Mouse (Mus musculus) WW6 (cell line): ENCODE results near the gene Cfap54.

Experiments used
- DNase-seq: peaks from one replicate; pipeline ENCODE4 v3.0.0-alpha.2; 2013; ENCODE audit warnings: low read depth, low spot score

Cfap54 gene

DNA sequence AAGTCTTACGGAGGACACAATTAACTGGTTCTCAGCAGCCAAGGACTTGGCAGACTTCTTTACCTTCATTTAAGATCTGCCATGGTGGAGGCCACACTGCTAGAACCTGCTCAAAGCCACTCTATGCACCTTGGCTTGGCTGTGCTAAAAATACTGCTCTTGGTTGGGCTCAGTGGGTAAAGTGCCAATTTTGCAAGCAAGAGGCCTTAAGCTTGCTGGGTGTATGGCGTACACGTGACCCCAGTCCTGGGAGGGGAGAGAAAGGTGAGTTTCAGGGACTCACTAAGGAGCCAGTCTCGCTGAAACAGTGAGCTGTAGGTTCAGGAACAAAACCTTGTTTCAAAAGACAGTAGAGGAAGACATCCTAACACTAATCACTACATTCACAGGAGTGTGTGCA, 19.0 kb downstream of the Cfap54 start:
- DNase-seq, result no peak

DNA sequence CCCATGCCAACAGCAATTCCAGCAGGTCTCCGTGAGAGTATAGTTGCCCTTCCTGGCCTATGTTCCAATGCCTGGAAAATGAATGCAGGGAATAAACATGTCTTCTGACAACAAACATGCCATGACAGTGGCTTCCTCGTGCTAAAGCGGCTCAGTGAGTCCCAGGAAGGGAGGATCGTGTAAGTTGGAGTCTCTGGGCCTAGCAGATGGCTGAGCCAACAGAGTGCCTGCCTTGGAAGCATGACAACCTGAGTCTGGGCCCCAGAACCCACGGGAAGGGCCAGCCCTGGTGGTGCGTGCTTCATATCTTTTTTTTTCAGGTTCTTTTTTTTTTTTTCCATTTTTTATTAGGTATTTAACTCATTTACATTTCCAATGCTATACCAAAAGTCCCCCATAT, 27.6 kb downstream of the Cfap54 start:
- no peak for DNase-seq

DNA sequence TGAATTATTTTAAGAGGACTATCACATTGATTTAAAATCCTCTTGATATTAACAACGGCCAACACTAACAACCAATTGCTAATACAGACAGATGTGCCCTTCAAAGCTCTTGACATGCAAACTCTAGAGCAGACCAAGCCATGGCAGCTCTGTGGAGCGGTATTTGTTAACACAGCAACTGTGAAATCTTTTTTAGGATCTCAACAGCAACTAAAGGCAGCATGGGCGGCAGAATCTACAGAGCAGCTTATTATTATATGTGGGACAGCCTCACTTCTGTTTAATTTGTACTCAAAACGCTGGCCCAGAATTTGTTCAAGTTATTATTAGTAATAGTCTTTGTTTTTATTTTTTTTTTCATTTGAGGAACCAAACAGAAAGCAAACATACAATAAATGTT, 28.1 kb downstream of the Cfap54 start:
- no peak for DNase-seq

DNA sequence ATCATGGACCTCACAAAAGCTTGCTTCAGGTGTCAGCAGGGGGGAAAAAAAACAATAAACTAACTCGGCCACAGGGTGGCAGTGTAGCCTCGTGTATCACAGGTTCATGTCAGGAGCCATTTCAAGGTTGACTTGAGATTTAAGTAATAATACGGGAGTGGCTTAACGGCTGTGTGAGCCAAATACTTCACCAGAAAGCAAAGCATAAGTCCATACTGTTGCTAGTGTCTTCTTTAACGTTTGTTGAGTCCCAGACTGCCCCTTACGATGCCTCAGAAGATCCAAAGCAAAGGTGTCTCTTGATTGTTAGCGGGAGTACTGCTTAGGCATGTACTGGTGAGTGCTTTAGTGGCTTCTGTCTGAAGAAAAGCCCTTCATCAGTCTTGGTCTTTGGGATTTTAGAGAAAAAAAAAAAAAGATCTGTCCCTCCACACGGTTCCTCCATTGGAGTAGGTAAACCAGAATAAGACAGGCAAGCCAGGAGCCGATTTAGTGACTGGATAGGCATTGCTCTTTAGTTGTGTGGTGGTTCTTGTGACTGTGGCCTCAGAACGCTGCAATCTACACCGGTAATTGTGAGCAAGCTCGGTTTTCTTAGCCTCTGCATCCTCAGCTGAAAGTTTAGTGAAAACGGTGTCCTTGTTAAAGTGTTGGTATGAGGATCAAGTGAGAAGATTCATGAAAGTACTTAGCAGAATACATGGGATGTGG, 30.2 kb downstream of the Cfap54 start:
- DNase-seq, result peak; percentile 73

DNA sequence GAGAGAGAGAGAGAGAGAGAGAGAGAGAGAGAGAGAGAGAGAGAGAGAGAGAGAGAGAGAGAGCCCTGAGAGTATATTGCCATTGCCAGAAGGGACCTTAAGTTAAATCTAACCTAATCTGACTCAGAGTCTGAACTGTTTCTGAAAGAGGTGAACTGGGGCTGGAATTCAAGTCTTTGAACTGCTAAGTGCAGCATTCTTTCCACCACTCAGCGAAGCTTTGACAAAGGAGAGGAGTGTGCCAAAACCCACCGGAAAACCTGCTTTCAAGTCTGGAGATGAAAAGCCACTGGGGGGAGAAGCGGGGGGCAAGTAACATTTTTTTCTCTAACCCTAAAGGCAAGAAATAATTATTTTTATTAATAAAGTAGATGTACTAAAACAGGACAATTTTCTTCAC, 30.8 kb downstream of the Cfap54 start:
- DNase-seq, result no peak

DNA sequence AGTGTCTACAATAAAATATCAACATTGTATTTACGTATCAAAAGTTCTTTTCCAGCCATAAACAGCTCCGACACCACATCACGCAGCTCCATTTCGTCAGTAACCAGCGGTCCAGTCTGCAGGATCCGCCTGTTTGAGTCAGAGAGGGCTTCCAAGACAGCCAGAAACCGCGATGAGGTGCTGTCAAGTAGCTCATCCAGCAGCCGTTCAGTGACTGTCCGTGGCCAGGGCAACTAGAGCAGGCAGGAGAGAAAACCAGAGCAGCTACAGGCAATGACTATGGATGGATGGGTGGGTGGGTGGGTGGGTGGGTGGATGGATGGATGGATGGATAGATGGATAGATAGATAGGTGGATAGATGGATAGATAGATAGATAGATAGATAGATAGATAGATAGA, 38.2 kb downstream of the Cfap54 start:
- no peak for DNase-seq

DNA sequence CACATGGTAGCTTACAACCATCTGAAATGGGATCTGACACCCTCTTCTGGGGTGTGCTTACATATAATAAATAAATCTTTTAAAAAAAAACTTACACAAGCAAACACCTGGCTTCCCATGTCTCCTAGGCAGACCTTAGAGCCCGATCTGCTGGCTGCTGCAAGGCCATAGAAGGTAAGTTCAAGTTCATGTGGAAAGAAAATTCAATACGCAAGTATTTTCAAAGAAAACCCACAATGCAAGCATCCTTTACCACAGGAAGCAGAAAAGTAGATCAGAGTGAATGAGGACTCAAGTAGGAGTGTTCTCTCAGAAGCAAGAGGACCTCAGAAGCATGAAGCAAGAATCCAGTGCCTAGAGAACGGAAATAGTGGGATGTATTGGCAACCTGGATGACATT, 39.6 kb downstream of the Cfap54 start:
- DNase-seq, result no peak

DNA sequence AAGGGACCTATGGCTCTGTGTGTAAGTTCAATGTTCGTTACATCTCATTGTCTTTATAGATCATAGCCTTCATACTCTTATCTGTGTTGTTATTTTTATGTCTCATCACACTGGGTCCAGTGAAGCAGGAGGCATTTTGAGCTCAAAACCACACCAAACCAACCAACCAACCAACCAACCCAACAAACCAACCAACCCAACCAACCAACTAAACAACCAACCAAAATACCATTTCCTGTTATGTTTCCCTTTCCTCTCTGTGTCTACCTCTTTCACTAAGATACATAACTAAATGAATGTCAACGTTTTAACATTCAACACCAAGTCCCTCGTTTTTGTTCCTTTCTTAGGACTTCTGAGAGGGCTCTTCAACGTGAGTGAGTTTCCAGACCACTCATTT, 40.0 kb downstream of the Cfap54 start:
- no peak for DNase-seq

DNA sequence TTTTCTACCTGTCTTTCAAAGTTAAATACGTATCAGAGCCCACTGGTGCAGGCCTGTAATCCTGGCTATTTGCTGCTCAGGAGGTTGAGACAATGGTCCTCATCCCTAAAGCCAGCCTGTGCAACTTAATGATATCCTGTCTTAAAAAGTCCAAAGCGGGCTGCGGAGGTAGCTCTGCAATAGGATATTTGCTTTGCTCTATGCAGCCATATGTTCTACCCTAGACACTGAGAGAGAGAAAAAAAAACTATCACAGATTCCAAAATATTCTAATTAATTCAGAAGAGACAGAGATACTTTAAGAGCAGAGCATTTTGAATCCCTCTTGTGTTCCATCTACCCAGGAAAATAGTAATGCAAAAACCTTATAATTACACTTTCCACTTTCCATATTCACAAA, 44.9 kb downstream of the Cfap54 start:
- no peak for DNase-seq

DNA sequence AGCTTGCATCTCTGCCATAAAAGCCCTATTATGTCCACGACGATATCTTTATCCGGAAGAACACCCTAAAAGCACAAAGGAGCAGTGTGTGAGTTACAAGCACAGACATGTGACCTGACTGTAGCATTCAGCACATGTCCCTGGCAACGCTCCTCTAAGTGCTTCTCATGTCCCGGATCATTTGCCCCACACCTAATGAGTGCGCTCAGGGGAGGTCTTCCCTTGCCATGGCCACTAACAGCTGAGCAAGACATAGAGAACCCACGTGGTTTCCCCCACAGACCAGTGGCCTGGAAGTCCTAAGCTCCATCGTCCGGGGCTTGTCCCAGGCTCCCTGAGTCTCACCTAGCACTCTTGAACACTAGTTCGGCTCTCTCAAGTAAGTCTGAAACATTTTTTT, 45.9 kb downstream of the Cfap54 start:
- DNase-seq, result no peak

DNA sequence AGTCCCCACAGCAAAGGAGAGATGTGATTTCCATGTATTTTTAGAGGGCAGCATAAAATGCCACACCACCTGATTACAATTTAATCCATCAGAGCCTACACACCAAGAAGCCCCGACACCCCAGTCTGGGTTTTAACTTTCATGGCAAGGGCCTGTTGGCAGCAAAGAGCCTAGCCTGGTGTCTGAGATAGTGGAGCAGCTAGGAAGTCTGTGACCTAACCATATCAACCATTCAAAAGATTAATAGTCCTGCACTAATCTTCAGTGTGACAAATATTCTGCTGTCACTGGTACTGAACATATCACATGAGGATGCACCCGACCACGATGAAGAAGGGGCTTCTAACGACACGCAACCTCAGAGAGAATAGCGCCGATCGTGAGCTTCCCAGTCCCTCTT, 58.1 kb downstream of the Cfap54 start:
- DNase-seq, result no peak

DNA sequence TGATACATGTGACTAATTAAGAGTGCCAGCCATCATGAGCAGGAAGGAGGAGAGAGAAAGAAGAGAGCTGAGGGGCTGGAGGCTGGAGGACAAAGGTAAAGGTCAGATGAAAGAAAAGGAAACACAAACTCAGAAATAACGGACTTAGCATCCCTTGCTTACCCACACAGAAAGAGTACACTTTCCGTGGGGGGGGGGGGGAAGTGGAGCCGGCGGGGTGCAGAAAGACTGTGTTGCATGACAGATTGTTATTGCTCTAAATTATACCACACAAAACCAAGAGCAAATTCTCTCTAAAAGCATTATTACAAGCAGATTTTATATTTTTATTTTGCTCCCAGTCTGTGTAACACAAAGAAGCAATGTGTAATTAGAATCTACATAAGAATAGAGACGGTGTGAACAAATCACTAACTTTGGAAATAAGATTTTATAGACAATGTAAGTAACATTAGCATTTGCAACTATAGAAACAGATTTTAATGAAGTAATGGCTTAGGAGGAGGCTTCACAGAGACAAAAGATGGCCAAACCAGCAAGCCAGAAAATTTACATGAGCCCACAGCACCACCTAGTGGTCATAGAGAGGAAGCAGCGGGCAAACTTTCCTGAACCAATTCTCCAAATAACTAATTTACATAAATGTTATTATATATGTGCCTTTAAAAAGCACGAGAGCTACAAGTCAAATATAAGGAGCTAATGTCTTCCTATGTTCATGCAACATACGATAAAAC, 67.2 kb downstream of the Cfap54 start:
- DNase-seq, result no peak

DNA sequence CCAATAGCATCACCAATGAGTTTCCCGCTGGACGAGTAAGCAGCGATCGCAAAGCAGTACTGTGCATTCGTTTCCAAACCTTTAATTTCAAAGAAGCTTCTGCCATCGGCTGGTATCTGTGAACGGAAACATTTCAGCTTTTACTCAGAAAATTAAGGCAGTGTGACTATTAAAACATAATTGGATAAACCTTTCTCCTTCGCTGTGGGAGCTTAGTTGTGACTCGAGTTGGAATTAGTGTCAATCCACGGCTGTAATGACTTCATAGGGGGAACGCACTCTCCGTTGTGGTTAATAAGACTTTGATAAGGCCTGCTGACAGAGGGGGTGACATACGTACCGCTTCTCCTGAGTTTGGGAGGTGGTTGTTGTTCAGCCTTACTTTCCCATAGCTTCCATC, 70.3 kb downstream of the Cfap54 start:
- DNase-seq, result no peak

DNA sequence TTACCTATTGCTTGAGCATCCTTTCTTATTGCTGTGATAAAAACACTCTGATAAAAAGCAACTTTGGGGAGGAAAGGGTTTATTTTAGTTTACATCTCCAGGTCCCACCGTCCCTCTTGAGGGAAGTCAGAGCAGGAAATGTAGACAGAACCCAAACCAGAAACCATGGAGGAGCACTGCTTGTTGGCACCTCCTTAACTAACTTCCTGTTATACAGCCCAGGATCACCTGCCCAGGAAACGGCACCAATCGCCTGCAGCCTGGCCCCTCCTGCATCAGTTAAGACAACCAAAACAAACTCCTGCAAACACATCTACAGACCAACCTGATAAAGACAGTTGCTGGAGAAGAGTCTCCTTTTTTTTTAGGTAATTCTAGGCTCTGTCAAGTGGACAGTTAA, 74.4 kb downstream of the Cfap54 start:
- no peak for DNase-seq

DNA sequence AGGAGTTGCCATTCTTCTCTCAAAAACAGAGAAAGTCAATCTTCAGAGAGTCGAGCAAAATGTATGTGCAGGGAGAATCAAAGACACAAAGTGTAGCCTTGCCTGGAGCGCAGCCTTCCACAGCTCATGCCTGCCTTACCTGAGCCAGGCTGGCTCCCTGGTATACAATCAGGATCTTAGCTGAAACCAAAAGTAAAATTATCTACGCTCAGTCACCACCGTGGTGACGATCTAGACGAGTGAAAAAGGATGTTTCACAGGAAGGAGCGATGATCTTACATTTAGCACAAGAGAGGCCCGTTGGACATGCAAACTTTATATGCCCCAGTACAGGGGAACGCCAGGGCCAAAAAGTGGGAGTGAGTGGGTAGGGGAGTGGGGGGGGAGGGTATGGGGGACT, 75.0 kb downstream of the Cfap54 start:
- no peak for DNase-seq

DNA sequence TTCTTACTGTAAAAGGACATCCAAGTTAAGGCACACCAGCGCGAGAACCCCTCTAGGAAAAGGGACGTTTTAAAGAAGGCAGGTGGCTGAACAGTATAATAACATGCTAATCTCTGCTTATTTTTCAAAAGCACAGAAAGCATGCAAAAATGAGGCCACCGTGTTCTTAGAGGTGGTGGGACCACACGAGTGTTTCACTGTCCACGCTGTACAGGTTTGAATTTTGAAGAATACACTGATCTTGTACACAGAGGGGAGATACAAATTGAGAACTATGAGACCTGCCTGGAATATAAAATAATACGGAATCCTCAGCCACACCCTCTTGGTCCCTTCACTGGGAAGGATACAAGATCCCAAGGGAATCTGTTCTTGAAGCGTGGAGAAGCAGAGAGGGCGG, 82.9 kb downstream of the Cfap54 start:
- no peak for DNase-seq

DNA sequence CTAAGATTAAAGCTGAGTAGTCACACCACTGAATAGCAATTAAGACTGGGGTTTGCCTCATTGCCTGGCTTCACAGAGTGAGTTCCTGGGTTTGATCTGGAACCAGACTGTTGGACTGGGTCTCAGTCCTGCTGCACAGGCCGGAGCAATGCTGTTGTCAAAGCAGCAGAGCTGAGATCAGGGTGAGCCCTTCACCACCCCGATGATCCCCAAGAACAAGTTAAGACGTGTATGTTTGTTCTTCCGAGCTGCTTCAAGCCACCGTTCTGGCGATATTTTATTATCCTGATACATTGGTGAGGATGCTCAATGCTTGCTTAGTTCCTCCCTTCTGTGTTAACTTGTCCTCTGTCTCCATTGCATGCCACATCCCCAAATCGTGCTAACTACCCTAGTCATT, 86.2 kb downstream of the Cfap54 start:
- DNase-seq, result no peak

DNA sequence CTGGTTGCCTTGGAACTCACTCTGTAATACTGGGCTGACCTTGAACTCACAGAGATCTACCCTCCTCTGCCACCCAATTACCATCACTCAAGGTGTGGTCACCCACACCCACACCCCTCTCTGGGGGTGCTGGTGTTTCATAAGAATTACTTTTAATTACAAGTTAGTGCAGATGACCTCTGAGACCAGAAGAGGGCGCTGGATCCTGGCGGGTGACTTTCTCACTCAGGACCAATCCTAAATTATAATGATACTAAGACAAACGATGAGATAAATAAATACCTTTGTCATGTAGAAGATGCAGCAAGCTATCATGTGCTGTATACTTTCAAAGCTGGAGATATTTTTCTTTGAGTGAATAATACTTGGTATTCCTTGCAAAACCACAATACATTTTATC, 87.1 kb downstream of the Cfap54 start:
- DNase-seq, result no peak

DNA sequence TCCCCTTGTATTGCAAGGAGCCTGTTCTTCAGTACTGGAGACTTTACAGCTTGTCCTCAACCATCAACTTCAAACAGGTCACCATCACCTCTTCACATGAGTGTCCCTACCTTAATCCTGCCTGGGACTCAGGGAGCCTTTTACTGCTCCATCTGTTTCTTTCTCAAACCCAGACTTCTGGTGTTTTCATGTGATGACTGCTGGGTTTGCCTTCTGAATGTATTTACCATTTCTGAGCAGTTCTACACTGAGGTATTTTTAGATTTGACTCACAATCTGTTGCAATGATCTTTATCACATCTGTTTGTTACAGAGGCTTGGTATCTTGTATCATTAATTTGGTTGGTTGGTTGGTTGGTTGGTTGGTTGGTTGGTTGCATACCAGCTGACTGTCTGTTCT, 88.9 kb downstream of the Cfap54 start:
- no peak for DNase-seq

DNA sequence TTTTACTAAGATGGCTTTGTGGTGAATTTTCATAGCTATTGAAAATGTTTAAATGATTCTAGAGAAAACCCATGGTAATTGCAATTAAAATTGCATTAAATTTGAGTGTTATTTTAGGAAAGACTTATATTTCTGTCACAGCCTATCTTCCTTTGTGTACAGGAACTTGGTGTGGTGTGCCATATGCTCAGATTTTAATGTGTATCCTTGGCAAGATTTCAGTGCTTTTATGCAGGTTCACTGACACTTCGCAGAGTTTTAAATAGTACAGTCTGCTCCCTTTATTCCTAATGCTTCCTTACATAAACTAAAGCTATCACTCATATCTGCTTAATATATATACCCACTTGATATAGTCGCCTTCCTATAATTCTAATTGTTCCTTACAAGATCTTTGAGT, 90.8 kb downstream of the Cfap54 start:
- no peak for DNase-seq

DNA sequence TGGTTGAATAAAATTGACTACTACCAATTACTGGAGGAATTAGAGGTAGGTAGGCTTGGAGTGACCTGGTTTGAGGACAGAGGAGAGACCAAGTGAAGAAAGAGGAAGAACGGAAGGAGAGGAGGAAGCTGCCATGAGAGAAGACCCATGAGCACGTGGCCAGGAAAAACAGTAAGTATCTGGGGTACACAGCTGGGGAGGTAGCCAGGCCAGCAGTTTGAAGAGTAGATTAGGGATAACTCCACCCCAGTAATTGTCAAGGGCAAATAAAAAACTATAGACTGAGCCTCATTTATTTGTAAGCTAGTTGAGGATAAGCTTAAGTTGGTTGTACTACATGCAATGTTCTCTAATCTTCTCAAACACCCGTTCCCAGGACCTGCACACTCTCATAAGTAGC, 116.3 kb downstream of the Cfap54 start:
- DNase-seq, result no peak

DNA sequence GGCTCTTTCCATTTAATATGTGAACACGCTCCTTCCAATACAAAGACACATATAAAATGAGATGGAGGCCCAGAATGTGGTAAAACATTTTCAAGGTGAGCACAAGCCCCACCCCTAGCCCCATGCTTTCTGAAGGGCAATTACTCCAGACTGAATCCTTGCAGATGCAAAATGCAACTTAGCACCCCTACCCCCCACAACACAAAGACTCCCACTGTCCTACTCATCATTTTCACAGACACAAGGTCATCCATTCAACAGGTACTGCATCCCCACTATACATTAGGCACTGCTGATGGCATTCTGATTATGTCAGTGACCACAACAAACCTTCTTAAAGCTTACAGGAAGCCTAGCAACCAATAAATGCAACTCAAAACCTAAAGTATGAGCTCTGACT, 131.4 kb downstream of the Cfap54 start:
- no peak for DNase-seq

DNA sequence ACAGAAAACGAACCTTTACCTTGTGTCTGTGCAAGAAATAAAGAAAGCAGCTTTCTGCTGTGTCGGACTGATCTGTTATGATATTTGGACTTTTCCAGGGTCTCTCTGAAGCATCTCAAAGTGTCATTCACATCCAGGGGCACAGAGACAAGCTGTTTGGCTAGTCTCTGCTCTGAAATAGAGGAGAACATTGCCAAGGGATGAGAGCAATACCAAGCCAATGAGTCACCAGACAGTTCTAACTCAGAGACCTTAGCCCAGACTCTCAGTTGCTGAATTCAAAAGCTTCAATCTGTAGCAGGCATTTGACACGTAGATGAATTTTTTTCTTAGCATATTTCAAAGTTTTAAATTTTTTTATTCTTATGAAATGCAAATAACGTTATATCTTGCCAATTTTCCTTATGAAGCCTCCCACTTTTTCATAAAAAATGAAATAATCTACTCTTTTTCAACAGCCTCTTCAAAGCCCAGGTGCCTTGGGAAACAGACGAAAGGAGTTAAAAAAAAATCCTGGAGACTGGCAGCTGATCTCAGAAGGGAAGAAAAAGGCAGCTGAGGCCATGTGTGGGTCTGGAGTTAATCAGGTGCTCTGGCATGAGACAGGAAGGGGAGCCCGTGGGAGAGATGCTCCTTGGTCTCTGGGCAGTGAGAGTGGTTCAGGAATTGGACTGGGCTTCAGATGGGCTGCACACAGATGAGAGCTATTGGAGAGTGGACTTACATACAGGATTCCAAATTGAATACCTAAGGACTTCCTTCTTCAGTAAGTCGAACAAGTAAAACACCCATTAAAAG, 138.4 kb downstream of the Cfap54 start:
- no peak for DNase-seq
